Mouse (Mus musculus) NIH3T3 (cell line): ENCODE measurements around the gene Med27.

ENCODE experiments used
- DNase-seq: peaks from one replicate; pipeline ENCODE4 v3.0.0-alpha.2; 2012; ENCODE audit warnings: low read depth

Med27 gene

DNA sequence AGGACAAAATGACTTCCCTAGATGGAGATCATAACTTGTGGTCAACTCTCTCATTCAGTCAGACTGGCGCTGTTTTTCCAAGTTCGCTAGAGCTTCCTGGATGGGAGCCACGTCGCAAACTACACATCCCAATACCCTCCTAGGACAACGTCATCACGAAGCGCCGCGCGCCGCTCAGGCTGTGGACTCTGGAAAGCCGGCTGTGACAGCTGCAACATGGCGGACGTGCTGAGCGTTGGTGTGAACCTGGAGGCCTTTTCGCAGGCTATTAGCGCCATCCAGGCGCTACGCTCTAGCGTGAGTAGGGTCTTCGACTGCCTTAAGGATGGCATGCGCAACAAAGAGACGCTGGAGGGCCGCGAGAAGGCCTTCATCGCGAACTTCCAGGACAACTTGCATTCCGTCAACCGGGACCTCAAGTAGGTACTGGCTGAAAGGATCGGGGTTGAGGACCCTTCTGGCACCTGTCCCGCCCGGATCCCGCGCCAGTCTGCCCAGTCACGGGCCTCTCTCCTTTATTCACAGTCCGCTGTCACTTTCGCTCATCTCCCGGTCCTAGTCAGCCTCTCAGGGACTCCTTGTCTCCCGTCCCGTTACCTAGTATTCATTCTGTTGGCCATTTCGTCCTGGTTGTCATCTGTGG lies at the start of gene Med27:
Med27 (plus strand) TSS at position 191 of the 643 bp plus-strand sequence.
- peak; percentile 99 for DNase-seq

DNA sequence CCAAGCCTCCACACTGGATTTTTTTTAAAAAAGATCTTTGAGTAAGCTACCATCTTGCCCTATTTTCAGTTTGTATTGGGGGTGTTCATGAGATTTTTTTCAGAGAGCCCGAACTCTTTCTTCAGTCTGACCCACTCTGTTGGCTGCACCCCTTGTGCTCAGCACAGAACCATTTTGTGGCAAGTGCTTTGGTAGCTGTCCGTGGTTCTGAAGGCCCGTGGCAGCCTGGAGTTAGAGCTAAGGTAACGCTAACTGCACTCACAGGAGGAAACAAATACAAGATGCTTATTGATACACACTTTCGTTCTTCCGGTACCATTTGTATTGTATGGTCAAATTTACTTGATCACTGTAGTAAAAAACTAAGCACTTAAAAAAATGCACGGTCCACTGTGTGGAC lies 36.7 kb upstream of the Med27 start:
- DNase-seq: peak; percentile 80

DNA sequence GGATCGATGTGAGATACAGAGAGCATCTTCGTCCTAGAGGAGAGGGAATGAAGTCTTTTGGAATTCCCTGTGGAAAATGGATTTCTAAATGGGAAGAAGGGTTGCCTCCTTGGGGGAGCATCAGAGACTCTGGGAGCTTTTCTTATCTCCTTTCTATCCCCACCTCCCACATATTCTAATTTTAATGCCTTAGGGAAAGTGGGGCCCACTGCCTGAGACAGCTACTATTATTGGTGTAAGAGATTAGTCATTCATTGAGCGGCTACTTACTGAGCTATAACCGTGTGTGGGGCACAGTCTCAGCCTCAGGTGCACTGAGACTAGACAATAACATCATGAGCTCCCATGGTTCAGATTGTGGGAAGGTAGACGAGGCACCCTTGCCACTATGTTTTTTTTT lies 34.6 kb upstream of the Med27 start:
- no peak for DNase-seq

DNA sequence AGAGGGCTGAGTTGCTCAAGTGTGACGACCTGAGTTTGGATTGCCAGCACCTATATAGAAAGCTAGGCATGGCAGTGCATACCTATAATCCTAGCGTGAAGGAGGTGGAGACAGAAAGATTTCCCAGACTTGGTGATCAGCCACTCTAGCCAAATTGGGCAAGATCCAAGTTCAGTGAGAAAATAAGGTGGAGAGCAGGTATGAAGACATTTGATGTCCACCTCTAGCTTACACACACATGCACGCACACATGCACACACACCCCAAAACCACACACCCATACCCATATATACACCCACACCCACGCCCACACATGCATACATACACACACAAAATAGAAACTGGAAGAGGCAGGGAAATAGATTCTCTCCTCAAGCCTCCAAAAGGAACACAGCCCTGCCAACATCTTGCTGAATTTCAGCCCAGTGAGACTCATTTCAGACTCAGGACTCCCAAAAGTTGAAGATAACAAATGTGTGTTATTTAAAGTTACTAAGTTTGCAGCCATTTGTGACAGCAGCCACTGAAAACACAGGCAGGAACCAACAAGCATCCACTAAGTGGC lies 28.6 kb upstream of the Med27 start:
- no peak for DNase-seq

DNA sequence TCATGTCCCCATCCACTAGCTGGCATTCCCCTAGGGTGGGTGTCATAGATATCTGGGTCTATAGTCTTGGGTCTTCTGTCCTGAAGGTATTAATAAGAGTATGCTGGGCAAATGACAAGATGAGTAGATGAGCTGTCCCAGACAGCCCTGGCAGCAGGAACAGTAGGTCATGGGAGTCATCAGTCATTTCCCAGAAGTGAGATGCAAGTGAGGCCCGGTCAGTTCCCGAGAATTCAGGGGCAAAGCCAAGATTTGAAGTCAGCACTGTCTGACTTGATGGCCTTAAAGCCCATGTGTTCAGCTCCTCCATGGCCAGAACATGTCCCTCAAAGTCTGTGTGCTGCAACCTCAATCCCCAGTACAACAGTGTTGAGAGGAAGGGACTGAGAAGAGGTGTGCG lies 28.0 kb upstream of the Med27 start:
- DNase-seq: peak; percentile 7

GRCm38 (mm10) chr2:29320229-29320751 lies 26.3 kb upstream of the Med27 start:
- DNase-seq: peak; percentile 9

DNA sequence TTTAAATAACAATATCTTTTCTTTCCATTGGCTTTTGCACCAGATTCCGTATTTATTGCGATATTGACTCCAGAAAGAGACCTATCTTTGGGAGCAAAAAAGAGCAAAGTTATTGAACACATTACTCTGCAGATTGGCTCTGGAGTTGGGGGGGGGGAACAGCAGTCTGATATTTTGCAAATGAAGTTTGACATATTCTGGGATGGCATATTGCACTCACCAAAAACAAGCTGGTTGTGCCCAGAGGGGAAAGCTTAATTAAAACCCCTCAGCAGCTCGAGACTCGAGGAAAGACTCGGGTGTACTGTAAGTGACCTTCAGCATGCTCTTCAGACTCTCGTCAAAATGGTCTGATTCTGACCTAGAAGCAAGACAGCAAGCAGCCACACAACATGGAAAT lies 25.8 kb upstream of the Med27 start:
- DNase-seq: no peak

GRCm38 (mm10) chr2:29324456-29324855 lies 22.2 kb upstream of the Med27 start:
- DNase-seq: peak; percentile 96

- DNase-seq: no peak
Observed at GRCm38 (mm10) chr2:29330471-29330870, 16.1 kb upstream of the Med27 start.

DNA sequence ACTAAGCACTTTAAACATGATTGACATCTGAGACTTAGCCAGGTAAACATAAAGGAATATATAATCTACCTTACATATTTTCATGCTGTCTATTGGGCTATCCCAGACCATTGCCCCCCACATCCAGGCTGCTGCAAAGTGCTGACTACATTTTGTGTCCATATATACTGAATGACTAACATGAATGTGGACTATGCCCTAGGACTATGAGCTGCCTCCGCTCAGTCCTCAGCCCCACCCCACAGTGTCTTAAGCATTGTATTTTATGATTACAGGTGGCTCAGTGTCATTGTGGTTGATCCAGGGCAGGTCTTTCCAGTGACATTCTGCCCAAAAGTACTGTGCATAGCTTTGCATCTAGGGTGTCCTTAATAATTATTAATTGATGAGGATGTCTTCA lies 8.2 kb upstream of the Med27 start:
- no peak for DNase-seq

- DNase-seq: no peak
Observed at GRCm38 (mm10) chr2:29358696-29359375, 12.2 kb downstream of the Med27 start.

DNA sequence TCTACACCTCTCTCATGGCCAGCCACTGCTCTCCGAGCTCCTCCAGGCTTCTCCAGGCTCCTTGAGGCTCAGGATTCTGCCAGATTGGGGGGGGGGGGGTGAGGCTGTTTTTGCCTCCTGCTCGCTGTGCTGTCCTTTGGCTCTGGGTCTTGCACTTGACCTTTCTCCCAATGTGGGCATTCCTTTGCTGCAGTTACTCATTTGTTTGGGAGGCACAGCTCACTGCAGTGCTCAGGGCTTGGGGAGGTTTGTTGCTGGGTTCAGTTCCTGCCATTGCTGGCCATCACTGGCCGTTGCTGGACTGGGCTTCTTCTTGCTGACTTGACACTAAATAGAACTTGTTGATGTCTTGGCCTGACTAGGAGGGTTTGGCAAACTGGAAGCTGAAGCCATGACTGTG lies 14.3 kb downstream of the Med27 start:
- no peak for DNase-seq

GRCm38 (mm10) chr2:29365000-29365695 lies 18.5 kb downstream of the Med27 start:
- no peak for DNase-seq

GRCm38 (mm10) chr2:29368730-29369129 lies 22.1 kb downstream of the Med27 start:
- no peak for DNase-seq

DNA sequence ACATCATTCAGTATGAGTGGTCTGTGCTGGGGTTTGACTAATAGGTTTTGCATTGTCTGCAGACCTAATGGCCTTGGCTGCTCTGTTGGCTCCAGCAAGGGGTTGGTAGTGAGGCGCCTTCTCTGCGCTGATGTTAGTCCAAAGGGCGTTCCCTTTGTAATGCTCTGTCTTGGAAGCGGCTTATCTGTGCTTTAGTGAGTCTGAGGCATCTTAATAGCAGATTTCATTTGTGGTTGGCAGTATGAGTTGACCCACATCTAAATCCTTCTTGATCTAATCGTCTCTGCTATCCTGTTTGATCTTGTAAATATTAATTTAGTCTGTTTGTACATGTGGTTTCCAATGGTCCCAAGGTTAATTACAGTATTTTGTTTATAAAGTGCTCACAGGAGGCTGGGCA lies 25.6 kb downstream of the Med27 start:
- DNase-seq: no peak

GRCm38 (mm10) chr2:29381683-29382082 lies 35.1 kb downstream of the Med27 start:
- DNase-seq: no peak

GRCm38 (mm10) chr2:29382583-29382982 lies 36.0 kb downstream of the Med27 start:
- DNase-seq: no peak

GRCm38 (mm10) chr2:29383133-29383532 lies 36.5 kb downstream of the Med27 start:
- DNase-seq: no peak

- no peak for DNase-seq
Observed at GRCm38 (mm10) chr2:29385405-29385804, 38.8 kb downstream of the Med27 start.

GRCm38 (mm10) chr2:29387268-29387667 lies 40.6 kb downstream of the Med27 start:
- no peak for DNase-seq

GRCm38 (mm10) chr2:29388937-29389336 lies 42.3 kb downstream of the Med27 start:
- DNase-seq: no peak

DNA sequence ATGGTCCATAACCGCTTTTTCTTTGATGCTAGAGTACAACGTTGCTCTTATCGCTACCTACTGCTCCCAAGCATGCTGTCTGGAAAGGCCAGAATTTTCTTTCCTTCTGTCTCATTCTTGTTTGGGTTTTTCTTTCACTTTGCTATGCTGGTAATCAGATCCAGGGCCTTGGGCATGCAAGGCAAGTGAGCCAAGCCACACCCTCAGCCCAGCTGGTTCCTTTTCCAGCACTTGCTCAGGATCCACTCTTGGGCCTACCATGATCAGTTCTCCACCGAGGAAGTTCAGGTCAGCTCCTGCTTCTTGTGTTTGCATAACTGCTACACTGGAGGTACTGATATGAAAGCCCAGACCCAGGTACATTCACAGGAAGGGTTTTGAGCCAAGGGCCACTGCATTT lies 44.5 kb downstream of the Med27 start:
- DNase-seq: peak; percentile 76

- DNase-seq: peak; percentile 69
Observed at GRCm38 (mm10) chr2:29391996-29392395, 45.4 kb downstream of the Med27 start.
